Mouse (Mus musculus): ENCODE measurements around the gene Klhl21. TPM values are rescaled to one million over a fixed set of nuclear protein-coding genes. Genes with fewer than 3 reads are reported as not detected.
A peak's percentile ranks its signal among the peaks of the same experiment; 100 is the strongest.
"Not testable (repeated sequence)": the region's sequence is repeated elsewhere in the genome, so short reads cannot be mapped to it uniquely, and the experiment has no call there.

Gene Klhl21
- polyA plus RNA-seq, 1 experiment: 34.5 TPM

- DNase-seq (ENCODE audit: low spot score): no peak
These were observed 13.0 kb downstream of the Klhl21 start for GRCm38 (mm10) chr4:152021568-152022097.

GRCm38 (mm10) chr4:152022506-152022905, 13.9 kb downstream of the Klhl21 start:
- DNase-seq (ENCODE audit: low spot score): no peak

GRCm38 (mm10) chr4:152024525-152024924, 15.9 kb downstream of the Klhl21 start:
- no peak for DNase-seq (ENCODE audit: low spot score)

GRCm38 (mm10) chr4:152026751-152027508, 18.3 kb downstream of the Klhl21 start:
- no peak for DNase-seq (ENCODE audit: low spot score)

GRCm38 (mm10) chr4:152027524-152027923, 18.9 kb downstream of the Klhl21 start, which contains the start of gene Zbtb48:
Gene Zbtb48 (minus strand): TSS chr4:152027671.
- peak; percentile 84 for DNase-seq (ENCODE audit: low spot score)

GRCm38 (mm10) chr4:152028456-152028855, 19.9 kb downstream of the Klhl21 start:
- DNase-seq (ENCODE audit: low spot score): no peak

- DNase-seq (ENCODE audit: low spot score): no peak
These were observed 20.5 kb downstream of the Klhl21 start for GRCm38 (mm10) chr4:152029087-152029486.

- no peak for DNase-seq (ENCODE audit: low spot score)
These were observed 21.4 kb downstream of the Klhl21 start for GRCm38 (mm10) chr4:152029997-152030396.

GRCm38 (mm10) chr4:152032922-152033321, 24.3 kb downstream of the Klhl21 start:
- DNase-seq (ENCODE audit: low spot score): no peak

- DNase-seq (ENCODE audit: low spot score): not testable (repeated sequence)
These were observed 27.9 kb downstream of the Klhl21 start for GRCm38 (mm10) chr4:152036464-152036863.

- DNase-seq (ENCODE audit: low spot score): no peak
These were observed 29.8 kb downstream of the Klhl21 start, which contains the start of gene Tas1r1 for GRCm38 (mm10) chr4:152038225-152038984. Gene Tas1r1 (minus strand): TSS chr4:152038568.

GRCm38 (mm10) chr4:152038985-152039830, 30.6 kb downstream of the Klhl21 start, which contains the start of gene Nol9:
Gene Nol9 (plus strand): TSS chr4:152039321.
- DNase-seq (ENCODE audit: low spot score): peak; percentile 96

- no peak for DNase-seq (ENCODE audit: low spot score)
These were observed 31.3 kb downstream of the Klhl21 start for GRCm38 (mm10) chr4:152039831-152040310.

GRCm38 (mm10) chr4:152041924-152042641, 33.5 kb downstream of the Klhl21 start:
- no peak for DNase-seq (ENCODE audit: low spot score)

GRCm38 (mm10) chr4:152043171-152043570, 34.6 kb downstream of the Klhl21 start:
- no peak for DNase-seq (ENCODE audit: low spot score)

- no peak for DNase-seq (ENCODE audit: low spot score)
These were observed 36.0 kb downstream of the Klhl21 start for GRCm38 (mm10) chr4:152044609-152045008.

- no peak for DNase-seq (ENCODE audit: low spot score)
These were observed 53.9 kb downstream of the Klhl21 start for GRCm38 (mm10) chr4:152062390-152063110.

GRCm38 (mm10) chr4:152067280-152067679, 58.7 kb downstream of the Klhl21 start:
- DNase-seq (ENCODE audit: low spot score): no peak

Measured in urinary bladder, adult 2 months (tissue).